Mouse (Mus musculus): ENCODE data around the gene Gdpd5.

DNA sequence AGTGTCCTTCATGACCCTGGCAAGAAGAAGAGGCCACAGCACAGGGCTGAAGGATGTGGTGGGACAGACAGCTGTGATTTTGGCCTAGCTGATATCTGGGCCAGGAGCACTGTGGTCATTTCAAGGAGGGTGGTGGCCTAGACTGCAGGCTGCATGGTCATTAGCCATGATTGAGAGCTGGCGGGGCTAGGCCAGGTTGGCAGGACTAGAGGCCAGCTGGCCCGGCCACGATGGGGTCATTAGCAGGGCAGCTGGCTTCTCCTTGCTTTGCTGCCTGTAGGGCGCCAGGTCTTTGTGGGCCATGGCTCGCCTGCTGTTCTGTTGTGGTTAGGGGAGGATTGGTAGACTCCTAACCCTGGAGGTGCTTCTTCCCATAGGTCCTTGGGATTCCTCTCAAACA, 4.8 kb downstream of the Gdpd5 start:
- no peak for TF ChIP-seq CTCF (IDR thresholded peaks at IDR 0.05)
- TF ChIP-seq POLR2A (IDR thresholded peaks at IDR 0.05; ENCODE audit: insufficient read depth, low read depth, low read length) = no peak
